Mouse (Mus musculus): ENCODE measurements around the gene Akap8.

Akap8 gene

DNA sequence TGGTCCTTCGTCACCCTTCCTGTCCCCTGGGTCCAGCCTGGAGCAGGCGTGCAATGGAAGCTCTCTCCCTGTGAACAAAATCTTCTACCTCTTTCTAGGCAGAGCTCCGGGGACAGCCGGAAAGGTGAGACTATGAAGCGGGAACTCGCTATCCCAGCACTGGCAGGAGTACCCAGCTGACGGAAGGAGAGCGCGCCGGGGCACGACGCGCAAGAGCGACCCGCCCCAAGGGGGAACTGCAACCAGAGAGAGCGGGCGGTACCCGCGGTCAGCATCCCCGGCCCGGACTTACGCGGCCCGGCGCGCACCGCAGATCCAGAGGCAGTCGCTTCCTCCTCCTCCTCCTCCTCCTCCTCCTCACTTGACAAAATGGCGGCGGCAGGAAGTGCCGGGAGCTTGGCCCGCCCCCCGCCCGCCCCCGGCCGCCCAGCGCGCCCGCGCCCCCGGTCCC is 37.2 kb downstream of the Akap8 start:
- DNase-seq (ENCODE audit: low spot score), result peak; percentile 70

DNA sequence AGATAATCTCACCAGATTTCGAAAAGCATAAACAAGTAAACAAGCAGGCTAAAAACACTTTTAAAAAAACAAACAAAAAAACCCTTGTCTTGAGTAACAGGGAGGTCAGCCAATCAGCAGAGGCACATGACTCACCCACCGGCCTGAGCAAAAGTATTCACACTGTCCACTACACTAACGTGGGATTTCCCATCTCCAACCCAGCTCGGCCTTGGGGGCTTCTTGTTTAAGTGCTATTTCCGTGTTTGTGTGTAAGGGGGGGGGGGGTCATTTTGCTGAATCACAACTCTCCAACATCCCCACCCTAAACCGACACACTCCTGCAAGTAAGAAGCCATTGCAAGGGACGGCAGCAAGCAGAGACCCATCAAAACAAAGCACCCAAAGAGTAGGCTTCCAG is 37.7 kb downstream of the Akap8 start:
- DNase-seq (ENCODE audit: low spot score), result no peak

- no peak for DNase-seq (ENCODE audit: low spot score)
Measured at GRCm38 (mm10) chr17:32281611-32282310, 39.3 kb downstream of the Akap8 start.

DNA sequence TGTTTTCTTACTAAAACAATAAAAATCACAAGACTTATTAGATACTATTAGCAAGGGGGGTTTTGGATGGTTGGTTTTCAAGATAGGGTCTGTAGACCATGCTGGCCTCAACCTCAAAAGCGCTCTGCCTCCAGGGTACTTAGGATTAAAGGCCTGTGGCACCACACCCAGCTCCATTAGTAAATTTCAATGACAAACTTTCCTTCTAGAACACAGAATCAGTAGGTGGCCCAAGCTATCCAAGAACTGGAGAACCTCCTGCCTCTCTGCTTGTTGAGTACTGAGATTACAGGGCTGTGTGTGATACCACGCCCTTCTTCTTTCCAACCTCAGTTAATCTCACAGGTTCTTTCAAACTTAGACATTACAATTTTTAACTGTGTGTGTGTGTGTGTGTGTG is 39.9 kb downstream of the Akap8 start:
- no peak for DNase-seq (ENCODE audit: low spot score)

- DNase-seq (ENCODE audit: low spot score), result no peak
Measured at GRCm38 (mm10) chr17:32280575-32280974, 40.5 kb downstream of the Akap8 start.

GRCm38 (mm10) chr17:32277201-32277600 is 43.8 kb downstream of the Akap8 start:
- DNase-seq (ENCODE audit: low spot score), result peak; percentile 38

GRCm38 (mm10) chr17:32275568-32275967 is 45.5 kb downstream of the Akap8 start:
- no peak for DNase-seq (ENCODE audit: low spot score)

DNA sequence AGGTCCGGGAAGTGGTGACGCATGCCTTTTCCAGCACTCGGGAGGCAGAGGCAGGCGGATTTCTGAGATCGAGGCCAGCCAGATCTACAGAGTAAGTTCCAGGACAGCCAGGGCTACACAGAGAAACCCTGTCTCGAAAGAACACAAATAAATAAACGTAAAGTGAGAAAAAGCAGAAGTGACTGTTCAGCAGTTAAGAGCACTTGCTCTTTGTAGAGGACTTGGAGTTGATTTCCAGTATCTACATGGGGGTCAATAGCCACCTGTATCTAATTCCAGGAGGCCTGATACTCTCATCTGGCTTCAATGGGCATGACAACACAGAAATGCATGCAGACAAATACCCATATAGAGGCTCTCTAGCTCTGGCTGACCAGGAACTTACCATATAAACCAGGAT is 51.9 kb downstream of the Akap8 start:
- no peak for DNase-seq (ENCODE audit: low spot score)

GRCm38 (mm10) chr17:32268540-32268960 is 52.5 kb downstream of the Akap8 start:
- no peak for DNase-seq (ENCODE audit: low spot score)

GRCm38 (mm10) chr17:32268096-32268495 is 52.9 kb downstream of the Akap8 start:
- DNase-seq (ENCODE audit: low spot score), result no peak

DNA sequence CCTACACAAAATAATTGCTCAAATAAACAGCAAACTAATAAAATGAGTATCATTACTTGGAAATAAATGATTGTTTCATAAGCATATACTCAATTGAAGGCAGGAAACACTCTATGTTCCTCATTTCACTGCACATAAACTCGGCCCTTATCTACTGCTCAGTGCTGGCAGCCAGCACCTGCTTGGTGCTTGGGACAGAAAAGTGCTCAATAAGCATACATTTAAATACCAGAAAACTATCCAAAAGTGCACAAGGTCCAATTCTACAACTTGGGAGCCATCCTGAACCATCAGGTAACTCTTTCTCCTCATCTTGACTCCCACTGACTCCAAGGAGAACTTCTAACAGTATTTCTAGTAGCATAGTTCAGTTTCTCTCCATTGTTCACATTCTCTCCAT is 53.4 kb downstream of the Akap8 start:
- no peak for DNase-seq (ENCODE audit: low spot score)

DNA sequence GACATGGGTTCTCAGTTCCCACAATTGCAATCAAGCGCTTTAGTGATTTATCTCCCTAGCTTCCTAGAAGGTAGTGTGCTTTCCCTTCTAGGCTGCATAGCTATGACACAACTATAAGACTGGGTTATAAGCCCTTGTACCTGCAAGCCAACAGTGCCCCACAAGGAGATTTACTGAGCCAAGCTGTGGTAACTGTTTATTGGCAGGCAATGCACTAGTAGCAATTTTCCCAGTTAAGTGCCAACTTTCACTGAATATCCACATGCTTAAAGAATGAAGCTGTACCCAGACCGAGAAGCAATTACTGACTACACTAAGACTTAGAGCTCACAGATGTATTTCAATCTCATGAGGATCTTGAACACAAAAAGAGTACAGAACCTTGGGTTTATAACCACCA is 57.4 kb downstream of the Akap8 start:
- DNase-seq (ENCODE audit: low spot score), result no peak

DNA sequence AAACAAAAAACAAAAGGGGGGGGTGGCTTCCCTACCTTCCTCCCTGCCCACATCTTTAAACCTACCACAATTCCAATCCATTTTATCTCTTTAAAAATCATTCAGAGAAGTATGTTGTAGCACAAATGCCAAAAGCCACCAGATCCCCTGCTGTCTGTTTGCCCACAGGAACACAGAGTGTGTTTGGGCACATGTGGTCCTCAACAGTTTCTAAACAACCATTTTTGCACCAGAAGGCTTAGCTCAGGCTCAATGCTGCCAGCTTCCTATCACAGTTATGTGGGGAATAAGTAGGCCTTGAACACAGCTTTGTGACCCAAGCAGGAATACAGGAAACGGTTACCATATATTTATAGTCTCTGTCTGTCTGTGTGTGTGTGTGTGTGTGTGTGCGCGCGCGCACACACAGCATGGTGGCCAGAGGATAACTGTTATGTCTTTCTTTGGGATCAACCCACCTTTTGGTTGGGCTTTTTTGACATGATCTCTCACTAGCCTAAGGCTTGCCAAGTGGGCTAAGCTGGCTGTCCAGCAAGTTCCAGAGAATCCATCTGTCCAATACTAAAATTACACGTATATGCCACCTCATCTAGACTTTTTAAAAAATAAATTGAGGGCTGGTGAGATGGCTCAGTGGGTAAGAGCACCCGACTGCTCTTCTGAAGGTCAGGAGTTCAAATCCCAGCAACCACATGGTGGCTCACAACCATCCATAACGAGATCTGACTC is 58.0 kb downstream of the Akap8 start:
- DNase-seq (ENCODE audit: low spot score), result no peak

DNA sequence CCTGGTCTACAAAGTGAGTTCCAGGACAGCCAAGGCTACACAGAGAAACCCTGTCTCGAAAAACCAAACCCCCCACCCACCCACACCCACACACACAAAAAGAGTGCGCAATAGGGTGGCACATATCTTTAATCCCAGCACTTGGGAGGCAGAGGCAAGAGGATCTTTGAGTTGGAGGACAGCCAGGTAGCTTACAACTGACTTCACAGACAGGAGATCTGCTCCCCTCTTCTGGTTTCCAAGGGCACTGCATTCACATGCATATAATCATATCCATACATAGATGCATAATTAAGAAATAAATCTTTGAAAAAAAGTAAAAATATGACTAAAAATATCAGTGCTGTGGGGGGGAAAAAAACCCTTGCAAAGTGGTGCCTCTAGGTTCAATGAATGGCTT is 62.2 kb downstream of the Akap8 start:
- no peak for DNase-seq (ENCODE audit: low spot score)

GRCm38 (mm10) chr17:32257944-32258343 is 63.1 kb downstream of the Akap8 start:
- no peak for DNase-seq (ENCODE audit: low spot score)

DNA sequence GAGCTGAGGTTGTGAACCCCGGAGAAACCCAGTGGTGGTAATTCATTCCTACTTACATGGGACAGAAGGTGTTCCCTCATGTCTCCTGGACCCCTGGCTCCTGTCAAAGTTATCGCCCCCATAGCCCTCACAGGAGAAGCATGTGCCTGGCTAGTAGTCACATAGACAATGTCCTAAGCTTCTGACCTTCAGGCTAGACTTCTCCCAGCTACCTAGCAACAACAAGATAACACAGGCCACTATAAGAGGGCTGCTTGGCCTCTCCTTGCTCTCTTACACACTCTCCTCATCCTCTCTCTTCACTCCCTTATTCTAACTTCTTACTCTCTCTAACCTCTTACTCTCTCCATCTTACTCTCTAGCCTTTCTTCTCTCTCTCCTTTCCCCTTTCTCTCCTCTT is 63.6 kb downstream of the Akap8 start:
- DNase-seq (ENCODE audit: low spot score), result no peak

- no peak for DNase-seq (ENCODE audit: low spot score)
Measured at GRCm38 (mm10) chr17:32256896-32257295, 64.1 kb downstream of the Akap8 start.
